Mouse (Mus musculus): Measurements from ENCODE around the gene Mat2b. TPM values are rescaled to one million over a fixed set of nuclear protein-coding genes. Genes with fewer than 3 reads are reported as not detected.
A peak's percentile ranks its signal among the peaks of the same experiment; 100 is the strongest.

Gene Mat2b
- total and polyA plus RNA-seq, 3 experiments: 97.6 to 188 (median 105) TPM

DNA sequence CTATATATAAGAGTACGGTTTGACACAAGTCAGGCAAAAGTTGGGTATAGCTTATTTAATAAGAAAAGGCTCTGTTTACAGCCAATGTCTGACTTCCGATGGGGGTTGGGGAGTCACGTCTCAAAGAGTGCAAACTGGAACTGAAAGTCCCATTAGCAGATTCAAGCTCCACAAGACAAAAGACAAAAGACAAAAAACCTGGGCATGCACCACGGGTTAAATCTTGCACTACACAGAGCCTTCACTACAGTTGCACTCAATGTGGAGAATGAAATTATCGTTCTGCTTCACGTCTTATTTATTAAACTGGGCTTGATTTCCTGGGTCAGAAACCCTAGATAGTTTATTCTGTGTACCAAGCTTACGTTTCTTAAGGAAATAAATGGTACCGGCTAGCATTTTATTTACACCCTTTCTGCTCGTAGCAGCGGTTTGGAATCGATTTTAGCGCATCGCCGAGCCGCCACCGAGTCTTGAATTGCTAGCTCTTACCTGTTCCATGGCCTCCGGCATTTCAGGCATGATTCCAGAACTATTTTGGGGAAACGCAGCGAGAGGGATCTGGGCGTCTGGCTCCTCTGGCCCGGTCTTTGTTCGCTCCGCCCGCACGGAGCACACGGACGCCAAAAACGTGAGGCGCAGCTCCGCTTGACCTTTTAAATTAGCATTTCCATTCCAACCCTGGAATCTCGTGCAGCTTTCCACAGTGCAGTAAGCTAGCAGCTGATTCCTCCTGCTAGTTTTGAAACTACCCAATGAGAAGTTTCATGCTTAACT, 504 bp downstream of the Mat2b start:
- H3K9me3 ChIP-seq (replicated peaks; ENCODE audit: insufficient read depth, low read length): no peaks in the 10 kb centered on the region
- peak; percentile 94 for DNase-seq (ENCODE audit: low read depth, low spot score)
- peak overlapping the region; percentile 78 to 88 for H3K4me3 ChIP-seq (ENCODE audit: control insufficient read depth in 1 of 2, insufficient read depth in 1 of 2, low read depth in 2 of 2, low read length in 2 of 2)
- H3K36me3 ChIP-seq (ENCODE audit: control insufficient read depth in 1 of 2, insufficient read depth in 2 of 2, low read length in 2 of 2): peaks cover 0 to 15% of the 10 kb centered on the region in 2 experiments; a peak in 2 of 4 replicates
- H3K27ac ChIP-seq (ENCODE audit: control insufficient read depth, low read depth, low read length): peak overlapping the region; percentile 99
- H3K79me2 ChIP-seq (ENCODE audit: control insufficient read depth, insufficient read depth, low read length, poor library complexity): peaks cover 33% of the 10 kb centered on the region
- H3K9ac ChIP-seq (ENCODE audit: control insufficient read depth, low read depth, low read length, poor library complexity, severe bottlenecking): peak overlapping the region; percentile 90
- H3K27me3 ChIP-seq (ENCODE audit: control insufficient read depth in 1 of 2, insufficient read depth in 2 of 2, low read length in 2 of 2): no peaks in the 10 kb centered on the region
- TF ChIP-seq ETS1 (IDR thresholded peaks at IDR 0.05; ENCODE audit: low read depth, low read length) (peak; percentile 68; the same call in 1 of the 2 replicates), EP300 (IDR thresholded peaks at IDR 0.05; ENCODE audit: low read depth in 1 of 2, low read length in 2 of 2) (peak in 1 of 2 experiments; percentile 65; a peak in 2 of 4 replicates), MXI1 (IDR thresholded peaks at IDR 0.05; ENCODE audit: low read depth, low read length) (peak; percentile 81), CHD2 (IDR thresholded peaks at IDR 0.05; ENCODE audit: low read length) (peak; percentile 90), HCFC1 (IDR thresholded peaks at IDR 0.05; ENCODE audit: low read depth, low read length) (peak; percentile 89), MAZ (IDR thresholded peaks at IDR 0.05; ENCODE audit: low read depth, low read length) (no peak), MEF2A (IDR thresholded peaks at IDR 0.05; ENCODE audit: extremely low read depth, insufficient replicate concordance, low read depth, low read length, poor library complexity, severe bottlenecking) (no peak), USF1 (IDR thresholded peaks at IDR 0.05; ENCODE audit: low read depth, low read length) (peak; percentile 26; the same call in 1 of the 2 replicates), MAFK (IDR thresholded peaks at IDR 0.05; ENCODE audit: borderline replicate concordance, low read depth, low read length) (no peak), SIN3A (IDR thresholded peaks at IDR 0.05; ENCODE audit: low read length) (peak; percentile 93), TCF12 (IDR thresholded peaks at IDR 0.05; ENCODE audit: low read depth, low read length) (peak; percentile 33; the same call in 1 of the 2 replicates), BHLHE40 (IDR thresholded peaks at IDR 0.05; ENCODE audit: borderline replicate concordance, low read depth, low read length) (peak; percentile 94), E2F4 (IDR thresholded peaks at IDR 0.05; ENCODE audit: borderline replicate concordance, low read depth, low read length) (0 out of 2 replicates have a peak, but pooled peaks have one; percentile 36), CTCF (IDR thresholded peaks at IDR 0.05 in 2 of 3, conservative IDR thresholded peaks at IDR 0.05 in 1 of 3; ENCODE audit: control insufficient read depth in 1 of 3, insufficient read depth in 1 of 3, low read depth in 2 of 3, low read length in 3 of 3, poor library complexity in 1 of 3, severe bottlenecking in 1 of 3) (no peak), ZC3H11A (IDR thresholded peaks at IDR 0.05; ENCODE audit: low read depth, low read length) (peak; percentile 97), SMC3 (IDR thresholded peaks at IDR 0.05; ENCODE audit: low read depth, low read length) (no peak), POLR2AphosphoS2 (IDR thresholded peaks at IDR 0.05; ENCODE audit: low read length) (no peak), TAL1 (IDR thresholded peaks at IDR 0.05; ENCODE audit: low read length) (no peak), ZMIZ1 (IDR thresholded peaks at IDR 0.05; ENCODE audit: low read depth, low read length) (0 out of 2 replicates have a peak, but pooled peaks have one; percentile 41), UBTF (IDR thresholded peaks at IDR 0.05; ENCODE audit: borderline replicate concordance, insufficient read depth, low read depth, low read length) (0 out of 2 replicates have a peak, but pooled peaks have one; percentile 22), POLR2AphosphoS5 (IDR thresholded peaks at IDR 0.05; ENCODE audit: borderline replicate concordance, low read depth, low read length) (no peak; the same call in 1 of the 2 replicates), NELFE (IDR thresholded peaks at IDR 0.05; ENCODE audit: low read depth, low read length) (peak; percentile 59), RCOR1 (IDR thresholded peaks at IDR 0.05; ENCODE audit: low read depth, low read length) (no peak), POLR2A (IDR thresholded peaks at IDR 0.05; ENCODE audit: control insufficient read depth in 1 of 2, insufficient read depth in 1 of 2, low read depth in 1 of 2, low read length in 2 of 2, poor library complexity in 1 of 2) (peak; percentile 40 to 71; a peak in 3 of 4 replicates), TBP (IDR thresholded peaks at IDR 0.05; ENCODE audit: low read depth, low read length) (peak; percentile 94), MYC (IDR thresholded peaks at IDR 0.05; ENCODE audit: low read depth, low read length) (peak; percentile 56; the same call in 1 of the 2 replicates), ELF1 (IDR thresholded peaks at IDR 0.05; ENCODE audit: low read depth, low read length) (peak; percentile 86), MAX (IDR thresholded peaks at IDR 0.05; ENCODE audit: low read length) (peak; percentile 75)
- H3K4me1 ChIP-seq (ENCODE audit: control insufficient read depth in 1 of 2, insufficient read depth in 2 of 2, low read length in 2 of 2): peaks cover 0 to 17% of the 10 kb centered on the region in 2 experiments; a peak in 3 of 4 replicates

Measured in MEL (cell line).